Mouse (Mus musculus) kidney, embryonic 15.5 days (tissue): ENCODE measurements around the gene Slc41a1. TPM values are rescaled to one million over a fixed set of nuclear protein-coding genes. Genes with fewer than 3 reads are reported as not detected.

ENCODE experiments used
- ATAC-seq: fragments of 200-750 bp; cut with Nextera tagmentation; replicated peaks from 2 replicates; pipeline ENCODE4 v1.8.0; 2017; ENCODE audit warnings: moderate TSS enrichment; ENCODE audit not compliant: low FRiP score
- H3K27ac ChIP-seq: fragments of 300-500 bp; sonication (generic); 2 replicates; pipeline ENCODE4 v1.5.1; 2015; ENCODE audit warnings: mild to moderate bottlenecking, inconsistent platforms
- H3K27me3 ChIP-seq: fragments of 300-500 bp; sonication (generic); 2 replicates; pipeline ENCODE4 v1.6.1; 2015; ENCODE audit warnings: inconsistent platforms
- H3K36me3 ChIP-seq: fragments of 300-500 bp; sonication (generic); 2 replicates; pipeline ENCODE4 v1.6.1; 2015; ENCODE audit warnings: inconsistent platforms
- H3K4me1 ChIP-seq: fragments of 300-500 bp; sonication (generic); 2 replicates; pipeline ENCODE4 v1.6.1; 2015; ENCODE audit warnings: inconsistent platforms
- H3K4me2 ChIP-seq: fragments of 300-500 bp; sonication (generic); 2 replicates; pipeline ENCODE4 v1.6.1; 2015; ENCODE audit warnings: moderate library complexity, mild to moderate bottlenecking, inconsistent platforms
- H3K4me3 ChIP-seq: fragments of 300-500 bp; sonication (generic); replicated peaks from 2 replicates; pipeline ENCODE4 v1.5.1; 2015; ENCODE audit warnings: mild to moderate bottlenecking, inconsistent platforms
- H3K9ac ChIP-seq: fragments of 300-500 bp; sonication (generic); 2 replicates; pipeline ENCODE4 v1.6.1; 2015; ENCODE audit warnings: mild to moderate bottlenecking, inconsistent platforms
- H3K9me3 ChIP-seq: fragments of 300-500 bp; sonication (generic); replicated peaks from 2 replicates; pipeline ENCODE4 v1.6.1; 2016; ENCODE audit warnings: inconsistent platforms
- WGBS: fragments of 180-500 bp; shearing (Covaris S2); methylation state at CpG from one replicate; pipeline ENCODE4 v1.1.7; 2015; ENCODE audit warnings: mixed read lengths; 5-methylcytosine and 5-hydroxymethylcytosine counted together
- polyA plus RNA-seq: library from polyadenylated mRNA; unstranded; fragments of >200 nt; fragmentation: Nextera tagmentation; extraction: Ambion mirVana; gene quantifications from 2 replicates; pipeline ENCODE4 v1.2.1, GENCODE M21; 2015

The Slc41a1 gene
- polyA plus RNA-seq, 1 experiment from 2014 or later, result 15.5 TPM

GRCm38 (mm10) chr1:131865596-131865995, 38.3 kb downstream of the Slc41a1 start:
- ATAC-seq, result no peak

GRCm38 (mm10) chr1:131866304-131866999, 39.2 kb downstream of the Slc41a1 start:
- Histone ChIP-seq H3K36me3 (no peaks in the 10 kb centered on the region), H3K4me1 (peaks cover 8% of the 10 kb centered on the region), H3K27me3 (no peaks in the 10 kb centered on the region), H3K9ac (no peak overlapping the region), H3K4me3 (peak overlapping the region; percentile 62), H3K9me3 (no peaks in the 10 kb centered on the region), H3K27ac (no peak overlapping the region), H3K4me2 (0 out of 2 replicates have a peak overlapping the region, but pooled peaks have one; percentile 90)
- ATAC-seq, result no peak; the same call in 1 of the 2 replicates
- 71% methylated on average over 6 of the region's 6 CpGs for WGBS

More at GRCm38 (mm10) chr1:131865596-131865995, 38.3 kb downstream of the Slc41a1 start:
- Histone ChIP-seq H3K4me3 (no peak overlapping the region), H3K4me2 (no peak overlapping the region), H3K4me1 (peaks cover 8% of the 10 kb centered on the region), H3K36me3 (no peaks in the 10 kb centered on the region), H3K9me3 (no peaks in the 10 kb centered on the region), H3K27me3 (no peaks in the 10 kb centered on the region), H3K9ac (no peak overlapping the region), H3K27ac (no peak overlapping the region)
- WGBS, result 84% methylated on average over 5 of the region's 5 CpGs

GRCm38 (mm10) chr1:131867093-131867945, 40.0 kb downstream of the Slc41a1 start, which contains the start of gene Rab29:
TSS of gene Rab29 (plus strand) at chr1:131867224.
- 2% methylated on average over 46 of the region's 46 CpGs for WGBS
- no peaks in the 10 kb centered on the region for H3K9me3 ChIP-seq

GRCm38 (mm10) chr1:131867946-131868290, 40.6 kb downstream of the Slc41a1 start:
- Histone ChIP-seq H3K9ac (peak overlapping the region; percentile 48), H3K27ac (no peak overlapping the region), H3K4me1 (peaks cover 8% of the 10 kb centered on the region), H3K9me3 (no peaks in the 10 kb centered on the region), H3K4me3 (peak overlapping the region; percentile 62), H3K4me2 (peak overlapping the region; percentile 90), H3K27me3 (no peaks in the 10 kb centered on the region), H3K36me3 (no peaks in the 10 kb centered on the region)
- no peak for ATAC-seq
- WGBS, result 17% methylated on average over 10 of the region's 10 CpGs

More at GRCm38 (mm10) chr1:131867093-131867945, 40.0 kb downstream of the Slc41a1 start, which contains the start of gene Rab29:
- Histone ChIP-seq H3K27me3 (no peaks in the 10 kb centered on the region), H3K27ac (0 out of 2 replicates have a peak within 1 kb of the TSS, but pooled peaks have one; percentile 13), H3K36me3 (no peaks in the 10 kb centered on the region), H3K4me3 (peak within 1 kb of the TSS; percentile 62), H3K4me2 (peak within 1 kb of the TSS; percentile 90), H3K4me1 (peaks cover 8% of the 10 kb centered on the region), H3K9ac (peak within 1 kb of the TSS; percentile 48)
- peak; percentile 96 for ATAC-seq

- H3K9me3 ChIP-seq, result no peaks in the 10 kb centered on the region
- no peak overlapping the region for H3K27ac ChIP-seq
- no peak for ATAC-seq
- H3K36me3 ChIP-seq, result 0 out of 2 replicates have a peak, but pooled peaks cover 2% of the 10 kb centered on the region
- H3K4me1 ChIP-seq, result peaks cover 8% of the 10 kb centered on the region
- no peaks in the 10 kb centered on the region for H3K27me3 ChIP-seq
- H3K4me2 ChIP-seq, result no peak overlapping the region
- no peak overlapping the region for H3K9ac ChIP-seq
- H3K4me3 ChIP-seq, result no peak overlapping the region
- 84% methylated on average over 2 of the region's 2 CpGs for WGBS
Measured at GRCm38 (mm10) chr1:131869561-131869960, 42.3 kb downstream of the Slc41a1 start.

- Histone ChIP-seq H3K27me3 (no peaks in the 10 kb centered on the region), H3K4me1 (peaks cover 3% of the 10 kb centered on the region), H3K9me3 (no peaks in the 10 kb centered on the region), H3K36me3 (0 out of 2 replicates have a peak, but pooled peaks cover 2% of the 10 kb centered on the region), H3K9ac (no peak overlapping the region), H3K27ac (no peak overlapping the region), H3K4me2 (no peak overlapping the region), H3K4me3 (no peak overlapping the region)
- no peak for ATAC-seq
- 71% methylated on average over 1 of the region's 1 CpGs for WGBS
Measured at GRCm38 (mm10) chr1:131872856-131873255, 45.6 kb downstream of the Slc41a1 start.

GRCm38 (mm10) chr1:131879816-131880215, 52.5 kb downstream of the Slc41a1 start:
- no peaks in the 10 kb centered on the region for H3K9me3 ChIP-seq
- H3K36me3 ChIP-seq, result no peaks in the 10 kb centered on the region
- H3K4me3 ChIP-seq, result no peak overlapping the region
- H3K27ac ChIP-seq, result no peak overlapping the region
- no peak overlapping the region for H3K4me2 ChIP-seq
- no peak for ATAC-seq
- H3K9ac ChIP-seq, result no peak overlapping the region
- H3K4me1 ChIP-seq, result no peaks in the 10 kb centered on the region
- WGBS, result 77% methylated on average over 2 of the region's 2 CpGs
- H3K27me3 ChIP-seq, result no peaks in the 10 kb centered on the region

- no peak for ATAC-seq
- Histone ChIP-seq H3K27ac (no peak overlapping the region), H3K4me3 (no peak overlapping the region), H3K4me1 (no peaks in the 10 kb centered on the region), H3K4me2 (no peak overlapping the region), H3K27me3 (no peaks in the 10 kb centered on the region), H3K9ac (no peak overlapping the region), H3K36me3 (no peaks in the 10 kb centered on the region), H3K9me3 (no peaks in the 10 kb centered on the region)
- 64% methylated on average over 2 of the region's 2 CpGs for WGBS
Measured at GRCm38 (mm10) chr1:131882787-131883186, 55.5 kb downstream of the Slc41a1 start.

GRCm38 (mm10) chr1:131886173-131886572, 58.9 kb downstream of the Slc41a1 start:
- Histone ChIP-seq H3K4me3 (no peak overlapping the region), H3K27ac (no peak overlapping the region), H3K9ac (no peak overlapping the region), H3K9me3 (no peaks in the 10 kb centered on the region), H3K4me2 (no peak overlapping the region), H3K4me1 (no peaks in the 10 kb centered on the region), H3K36me3 (no peaks in the 10 kb centered on the region), H3K27me3 (no peaks in the 10 kb centered on the region)
- ATAC-seq, result no peak
- WGBS, result 62% methylated on average over 2 of the region's 2 CpGs

GRCm38 (mm10) chr1:131886641-131887040, 59.3 kb downstream of the Slc41a1 start:
- H3K27ac ChIP-seq, result no peak overlapping the region
- no peak overlapping the region for H3K4me2 ChIP-seq
- H3K27me3 ChIP-seq, result no peaks in the 10 kb centered on the region
- WGBS, result 71% methylated on average over 3 of the region's 3 CpGs
- H3K9ac ChIP-seq, result no peak overlapping the region
- H3K4me1 ChIP-seq, result no peaks in the 10 kb centered on the region
- ATAC-seq, result no peak
- no peaks in the 10 kb centered on the region for H3K36me3 ChIP-seq
- H3K9me3 ChIP-seq, result no peaks in the 10 kb centered on the region
- no peak overlapping the region for H3K4me3 ChIP-seq

GRCm38 (mm10) chr1:131890043-131890658, 62.9 kb downstream of the Slc41a1 start:
- H3K4me3 ChIP-seq, result no peak overlapping the region
- H3K9ac ChIP-seq, result no peak overlapping the region
- no peaks in the 10 kb centered on the region for H3K9me3 ChIP-seq
- no peaks in the 10 kb centered on the region for H3K36me3 ChIP-seq
- no peaks in the 10 kb centered on the region for H3K27me3 ChIP-seq
- no peak overlapping the region for H3K4me2 ChIP-seq
- 57% methylated on average over 6 of the region's 6 CpGs for WGBS
- H3K27ac ChIP-seq, result no peak overlapping the region
- ATAC-seq, result no peak
- H3K4me1 ChIP-seq, result no peaks in the 10 kb centered on the region

GRCm38 (mm10) chr1:131891436-131891835, 64.1 kb downstream of the Slc41a1 start:
- no peaks in the 10 kb centered on the region for H3K36me3 ChIP-seq
- peaks cover 2% of the 10 kb centered on the region; the same call in 1 of the 2 replicates for H3K27me3 ChIP-seq
- H3K4me3 ChIP-seq, result no peak overlapping the region
- no peaks in the 10 kb centered on the region for H3K9me3 ChIP-seq
- ATAC-seq, result no peak
- H3K4me2 ChIP-seq, result no peak overlapping the region
- H3K9ac ChIP-seq, result no peak overlapping the region
- no peak overlapping the region for H3K27ac ChIP-seq
- WGBS, result 77% methylated on average over 4 of the region's 4 CpGs
- no peaks in the 10 kb centered on the region for H3K4me1 ChIP-seq
